Mouse (Mus musculus) liver, adult (tissue): ENCODE results near the gene Zfp180.

ENCODE experiments used
- GATA4 ChIP-seq: IDR thresholded peaks from 2 replicates; pipeline ENCODE4 v1.6.1; 2014; ENCODE audit warnings: mild to moderate bottlenecking, low read length; ENCODE audit not compliant: insufficient replicate concordance

Gene Zfp180

DNA sequence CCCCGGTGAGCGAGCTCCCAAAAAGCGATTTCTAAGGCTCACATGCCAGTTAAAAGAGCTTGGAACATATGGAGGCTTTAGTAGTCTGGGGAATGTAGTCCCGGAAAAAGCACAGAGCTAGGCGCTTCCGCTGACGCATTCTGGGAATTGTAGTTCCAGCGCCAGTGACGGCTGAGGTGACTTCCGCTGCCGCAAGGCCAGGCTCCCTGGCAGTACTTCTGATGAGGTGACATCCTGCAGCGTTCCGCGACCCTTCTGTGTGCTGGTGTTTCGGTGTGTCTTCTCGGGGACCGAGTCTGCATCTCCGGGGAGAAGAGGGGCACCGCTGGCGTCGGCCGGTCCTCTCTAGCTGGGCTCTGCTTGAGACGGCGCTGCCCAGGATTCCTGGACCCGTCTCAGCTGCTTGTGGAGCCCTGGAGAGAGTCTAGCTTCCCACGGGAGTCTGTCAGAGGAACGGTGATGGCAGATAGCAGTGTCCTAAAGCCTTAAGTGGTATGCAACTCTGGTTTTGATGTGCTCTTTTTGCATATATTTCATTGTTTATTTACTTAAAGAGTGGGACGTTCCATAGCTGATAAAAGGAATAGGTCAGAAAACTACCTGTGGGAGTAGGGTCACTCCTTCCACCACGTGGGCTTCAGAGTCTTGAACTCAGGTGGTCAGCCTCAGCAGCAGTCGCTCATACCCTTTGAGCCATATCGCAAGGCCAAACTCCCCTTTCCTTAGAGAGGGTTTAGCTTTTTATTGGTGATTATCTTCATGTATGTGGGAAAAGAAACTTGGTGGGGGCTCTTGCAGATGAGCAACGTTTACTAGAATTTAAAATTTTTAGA lies 52.5 kb downstream of the Zfp180 start, which contains the start of gene Zfp235:
Zfp235 (plus strand) TSS at position 174 of the 833 bp plus-strand sequence.
- TF ChIP-seq GATA4: no peak

- TF ChIP-seq GATA4: no peak
Measured at GRCm38 (mm10) chr7:24142566-24142965, 60.8 kb downstream of the Zfp180 start.

GRCm38 (mm10) chr7:24153272-24153671 lies 71.5 kb downstream of the Zfp180 start:
- TF ChIP-seq GATA4: no peak
